Mouse (Mus musculus): ENCODE measurements around the gene Ttc23. TPM values are rescaled to one million over a fixed set of nuclear protein-coding genes. Genes with fewer than 3 reads are reported as not detected.
A peak's percentile ranks its signal among the peaks of the same experiment; 100 is the strongest.

Gene Ttc23
- total and polyA plus RNA-seq, 3 experiments: 0.42 to 4.8 TPM; not detected in 1

DNA sequence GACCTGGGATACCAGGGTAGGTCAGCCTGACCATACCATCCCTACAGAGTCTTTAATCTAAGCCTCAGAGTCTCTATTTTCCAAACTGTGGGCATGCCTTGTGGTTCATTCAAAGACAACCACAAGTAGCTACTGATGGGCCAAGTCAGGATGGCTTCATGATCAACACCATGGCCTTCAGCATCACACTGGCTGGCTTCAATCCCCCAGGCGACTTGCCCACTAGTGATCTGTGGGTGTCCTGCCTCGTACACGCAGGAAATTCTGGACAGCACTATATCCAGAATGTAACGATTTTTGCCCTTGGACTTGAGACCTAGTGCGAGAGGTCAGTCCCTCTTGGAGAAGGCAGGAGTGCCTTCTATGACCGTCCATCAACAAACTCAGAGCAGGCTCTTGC, 153.3 kb downstream of the Ttc23 start:
- no peak overlapping the region for H3K9ac ChIP-seq (ENCODE audit: control insufficient read depth, low read depth, low read length, poor library complexity, severe bottlenecking)
- H3K27me3 ChIP-seq (ENCODE audit: control insufficient read depth in 1 of 2, insufficient read depth in 2 of 2, low read length in 2 of 2): no peaks in the 10 kb centered on the region
- TF ChIP-seq TCF12 (IDR thresholded peaks at IDR 0.05; ENCODE audit: low read depth, low read length) (no peak), RAD21 (IDR thresholded peaks at IDR 0.05; ENCODE audit: low read depth, low read length) (no peak), MAZ (IDR thresholded peaks at IDR 0.05; ENCODE audit: low read depth, low read length) (no peak), GATA1 (IDR thresholded peaks at IDR 0.05; ENCODE audit: low read depth, low read length) (no peak), SMC3 (IDR thresholded peaks at IDR 0.05; ENCODE audit: low read depth, low read length) (no peak), ETS1 (IDR thresholded peaks at IDR 0.05; ENCODE audit: low read depth, low read length) (no peak), POLR2AphosphoS5 (IDR thresholded peaks at IDR 0.05; ENCODE audit: borderline replicate concordance, low read depth, low read length) (no peak)
- DNase-seq (ENCODE audit: low read depth, low spot score): no peak
- no peaks in the 10 kb centered on the region for H3K4me1 ChIP-seq (ENCODE audit: control insufficient read depth in 1 of 2, insufficient read depth in 2 of 2, low read length in 2 of 2)
- no peaks in the 10 kb centered on the region for H3K9me3 ChIP-seq (replicated peaks; ENCODE audit: insufficient read depth, low read length)
- no peaks in the 10 kb centered on the region for H3K79me2 ChIP-seq (ENCODE audit: control insufficient read depth, insufficient read depth, low read length, poor library complexity)
- no peak overlapping the region for H3K27ac ChIP-seq (ENCODE audit: control insufficient read depth, low read depth, low read length)
- no peaks in the 10 kb centered on the region for H3K36me3 ChIP-seq (ENCODE audit: control insufficient read depth in 1 of 2, insufficient read depth in 2 of 2, low read length in 2 of 2)
- no peak overlapping the region for H3K4me3 ChIP-seq (ENCODE audit: control insufficient read depth in 1 of 2, insufficient read depth in 1 of 2, low read depth in 2 of 2, low read length in 2 of 2)

DNA sequence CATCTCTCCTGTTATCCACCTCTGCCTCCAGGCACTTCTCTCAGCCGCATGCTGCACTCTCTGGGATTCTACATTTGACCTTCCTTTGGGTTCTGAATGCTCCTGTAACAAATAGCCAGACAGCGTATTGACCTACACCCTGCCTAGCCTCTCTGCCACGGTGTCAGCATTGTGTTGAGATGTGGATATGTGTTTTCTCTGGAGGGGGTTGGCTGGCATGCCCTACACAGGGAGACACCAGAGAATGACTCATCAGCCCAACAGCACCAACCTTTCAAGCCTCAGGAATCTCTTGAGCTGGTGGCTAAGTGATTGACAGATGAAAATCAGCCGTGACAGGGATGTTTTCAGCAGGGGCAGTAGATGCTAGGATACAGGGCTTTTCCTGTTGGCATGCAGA, 153.8 kb downstream of the Ttc23 start:
- H3K4me1 ChIP-seq (ENCODE audit: control insufficient read depth in 1 of 2, insufficient read depth in 2 of 2, low read length in 2 of 2): no peaks in the 10 kb centered on the region
- no peaks in the 10 kb centered on the region for H3K79me2 ChIP-seq (ENCODE audit: control insufficient read depth, insufficient read depth, low read length, poor library complexity)
- H3K9me3 ChIP-seq (replicated peaks; ENCODE audit: insufficient read depth, low read length): no peaks in the 10 kb centered on the region
- TF ChIP-seq KAT2A (conservative IDR thresholded peaks at IDR 0.05; ENCODE audit: low read depth, low read length): no peak
- TF ChIP-seq CHD2 (IDR thresholded peaks at IDR 0.05; ENCODE audit: low read length): no peak
- no peak for TF ChIP-seq MAX (IDR thresholded peaks at IDR 0.05; ENCODE audit: low read length)
- TF ChIP-seq MYC (IDR thresholded peaks at IDR 0.05; ENCODE audit: low read depth, low read length): no peak
- no peak for TF ChIP-seq NRF1 (IDR thresholded peaks at IDR 0.05; ENCODE audit: insufficient read depth, low read depth, low read length, poor library complexity, severe bottlenecking)
- TF ChIP-seq ZNF384 (IDR thresholded peaks at IDR 0.05; ENCODE audit: low read depth, low read length): no peak
- TF ChIP-seq POLR2A (IDR thresholded peaks at IDR 0.05; ENCODE audit: control insufficient read depth in 1 of 2, insufficient read depth in 1 of 2, low read depth in 1 of 2, low read length in 2 of 2, poor library complexity in 1 of 2): no peak
- no peak overlapping the region for H3K27ac ChIP-seq (ENCODE audit: control insufficient read depth, low read depth, low read length)
- H3K36me3 ChIP-seq (ENCODE audit: control insufficient read depth in 1 of 2, insufficient read depth in 2 of 2, low read length in 2 of 2): no peaks in the 10 kb centered on the region
- no peaks in the 10 kb centered on the region for H3K27me3 ChIP-seq (ENCODE audit: control insufficient read depth in 1 of 2, insufficient read depth in 2 of 2, low read length in 2 of 2)
- H3K9ac ChIP-seq (ENCODE audit: control insufficient read depth, low read depth, low read length, poor library complexity, severe bottlenecking): no peak overlapping the region
- no peak overlapping the region for H3K4me3 ChIP-seq (ENCODE audit: control insufficient read depth in 1 of 2, insufficient read depth in 1 of 2, low read depth in 2 of 2, low read length in 2 of 2)
- no peak for DNase-seq (ENCODE audit: low read depth, low spot score)

DNA sequence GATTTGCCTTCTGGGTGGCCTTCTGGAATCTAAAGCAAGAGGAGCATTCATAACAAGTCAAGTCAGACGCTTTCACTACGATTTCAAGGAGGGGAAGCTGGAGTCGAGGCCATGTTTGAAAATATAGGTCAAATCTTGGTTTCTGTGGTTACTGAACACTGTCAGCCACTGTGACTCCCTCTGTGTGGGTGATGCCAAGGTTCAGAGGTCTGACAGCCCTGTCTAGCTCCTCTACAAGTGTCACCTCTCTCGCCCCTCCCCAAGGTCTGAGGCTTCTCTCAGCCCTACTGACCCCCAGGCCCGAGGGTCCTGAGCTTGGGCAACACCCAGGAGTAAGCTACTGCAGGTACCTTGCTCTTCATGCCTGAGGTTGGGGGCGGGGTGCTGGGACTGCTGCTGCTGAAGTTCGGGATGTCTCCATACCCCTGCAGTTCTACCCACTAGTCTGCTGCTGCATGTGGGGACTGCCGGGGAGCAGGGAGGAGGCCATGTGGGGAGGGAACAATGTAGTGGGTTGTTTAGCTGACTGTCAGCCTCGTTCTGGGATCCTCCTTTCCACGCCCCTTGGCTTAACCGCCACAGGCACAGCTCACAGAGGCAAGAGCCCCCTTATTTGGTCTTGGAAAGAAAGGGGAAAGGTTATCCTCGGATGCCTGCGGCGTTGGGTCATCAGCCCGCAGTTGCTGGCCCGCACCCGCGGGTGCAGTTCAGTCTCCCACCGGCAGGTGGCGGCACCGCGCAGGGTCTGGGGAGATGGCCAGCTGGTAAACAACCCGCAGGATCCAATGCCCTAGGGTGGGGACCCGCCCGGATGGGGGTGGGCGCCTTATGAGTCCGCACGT, 156.0 kb downstream of the Ttc23 start:
- H3K4me3 ChIP-seq (ENCODE audit: control insufficient read depth in 1 of 2, insufficient read depth in 1 of 2, low read depth in 2 of 2, low read length in 2 of 2): peak overlapping the region in 1 of 2 experiments; percentile 14; a peak in 1 of 4 replicates
- no peaks in the 10 kb centered on the region for H3K79me2 ChIP-seq (ENCODE audit: control insufficient read depth, insufficient read depth, low read length, poor library complexity)
- no peaks in the 10 kb centered on the region for H3K4me1 ChIP-seq (ENCODE audit: control insufficient read depth in 1 of 2, insufficient read depth in 2 of 2, low read length in 2 of 2)
- no peaks in the 10 kb centered on the region for H3K27me3 ChIP-seq (ENCODE audit: control insufficient read depth in 1 of 2, insufficient read depth in 2 of 2, low read length in 2 of 2)
- H3K27ac ChIP-seq (ENCODE audit: control insufficient read depth, low read depth, low read length): no peak overlapping the region
- H3K36me3 ChIP-seq (ENCODE audit: control insufficient read depth in 1 of 2, insufficient read depth in 2 of 2, low read length in 2 of 2): no peaks in the 10 kb centered on the region
- peak; percentile 60 for DNase-seq (ENCODE audit: low read depth, low spot score)
- no peak overlapping the region for H3K9ac ChIP-seq (ENCODE audit: control insufficient read depth, low read depth, low read length, poor library complexity, severe bottlenecking)
- TF ChIP-seq ZKSCAN1 (IDR thresholded peaks at IDR 0.05; ENCODE audit: low read depth, low read length) (no peak), ELF1 (IDR thresholded peaks at IDR 0.05; ENCODE audit: low read depth, low read length) (no peak), ZC3H11A (IDR thresholded peaks at IDR 0.05; ENCODE audit: low read depth, low read length) (peak; percentile 87), BHLHE40 (IDR thresholded peaks at IDR 0.05; ENCODE audit: borderline replicate concordance, low read depth, low read length) (peak; percentile 12; the same call in 1 of the 2 replicates), NRF1 (IDR thresholded peaks at IDR 0.05; ENCODE audit: insufficient read depth, low read depth, low read length, poor library complexity, severe bottlenecking) (no peak), SMC3 (IDR thresholded peaks at IDR 0.05; ENCODE audit: low read depth, low read length) (peak; percentile 97), CTCF (IDR thresholded peaks at IDR 0.05 in 2 of 3, conservative IDR thresholded peaks at IDR 0.05 in 1 of 3; ENCODE audit: control insufficient read depth in 1 of 3, insufficient read depth in 1 of 3, low read depth in 2 of 3, low read length in 3 of 3, poor library complexity in 1 of 3, severe bottlenecking in 1 of 3) (peak; percentile 87 to 98 (median 88)), TBP (IDR thresholded peaks at IDR 0.05; ENCODE audit: low read depth, low read length) (no peak), ZNF384 (IDR thresholded peaks at IDR 0.05; ENCODE audit: low read depth, low read length) (no peak), RAD21 (IDR thresholded peaks at IDR 0.05; ENCODE audit: low read depth, low read length) (peak; percentile 80), POLR2A (IDR thresholded peaks at IDR 0.05; ENCODE audit: control insufficient read depth in 1 of 2, insufficient read depth in 1 of 2, low read depth in 1 of 2, low read length in 2 of 2, poor library complexity in 1 of 2) (no peak), GATA1 (IDR thresholded peaks at IDR 0.05; ENCODE audit: low read depth, low read length) (no peak), SIN3A (IDR thresholded peaks at IDR 0.05; ENCODE audit: low read length) (peak; percentile 28; the same call in 1 of the 2 replicates)
- no peaks in the 10 kb centered on the region for H3K9me3 ChIP-seq (replicated peaks; ENCODE audit: insufficient read depth, low read length)
